Mouse (Mus musculus) naive thymus-derived CD4-positive, alpha-beta T cell, adult 2 months (primary cell): ENCODE results near the gene Hyal4.
A peak's percentile ranks its signal among the peaks of the same experiment; 100 is the strongest.

Source experiments
- DNase-seq: peaks from one replicate; pipeline ENCODE4 v3.0.0-alpha.2; 2011; ENCODE audit warnings: low read depth

Hyal4 gene

DNA sequence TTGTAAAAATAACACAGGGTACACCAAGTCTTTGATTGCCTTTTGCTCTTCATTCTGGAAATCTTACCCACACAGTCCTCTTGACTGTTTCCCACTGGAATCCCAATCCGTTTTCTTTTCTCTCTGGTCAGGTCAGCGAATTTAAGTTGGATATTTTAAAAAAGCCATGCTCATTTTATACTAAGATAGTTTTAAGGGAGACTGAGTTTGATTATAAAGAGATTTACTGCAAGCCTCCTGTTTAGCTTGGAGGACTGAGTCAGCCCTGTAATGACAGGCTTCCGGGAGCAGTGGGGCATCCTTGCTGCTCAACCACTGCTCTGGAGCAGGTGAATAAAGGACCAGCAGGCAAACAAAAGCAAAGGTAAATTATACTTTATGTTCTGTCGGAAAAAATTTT, at the start of gene Hyal4:
TSS of gene Hyal4 (plus strand) at position 301 of the 400 bp plus-strand sequence.
- DNase-seq, result no peak

DNA sequence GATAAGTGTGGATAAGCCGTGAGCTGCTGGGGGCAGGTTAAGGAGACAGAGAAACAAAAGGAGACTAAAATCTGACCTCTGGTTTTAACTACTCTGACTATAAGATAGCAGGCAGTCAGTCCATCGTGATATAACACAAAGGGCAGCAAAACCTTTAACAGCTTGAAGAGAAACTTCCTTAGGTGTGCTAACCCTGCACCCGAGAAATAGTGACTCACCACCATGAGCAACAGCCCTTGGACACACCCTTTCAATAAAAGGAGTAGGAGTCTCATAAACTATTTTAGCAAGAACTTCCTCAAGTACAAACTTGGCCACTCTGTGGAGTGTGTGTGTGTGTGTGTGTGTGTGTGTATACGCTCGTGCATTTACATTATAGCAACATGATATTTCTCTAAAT, 41.0 kb upstream of the Hyal4 start:
- no peak for DNase-seq

DNA sequence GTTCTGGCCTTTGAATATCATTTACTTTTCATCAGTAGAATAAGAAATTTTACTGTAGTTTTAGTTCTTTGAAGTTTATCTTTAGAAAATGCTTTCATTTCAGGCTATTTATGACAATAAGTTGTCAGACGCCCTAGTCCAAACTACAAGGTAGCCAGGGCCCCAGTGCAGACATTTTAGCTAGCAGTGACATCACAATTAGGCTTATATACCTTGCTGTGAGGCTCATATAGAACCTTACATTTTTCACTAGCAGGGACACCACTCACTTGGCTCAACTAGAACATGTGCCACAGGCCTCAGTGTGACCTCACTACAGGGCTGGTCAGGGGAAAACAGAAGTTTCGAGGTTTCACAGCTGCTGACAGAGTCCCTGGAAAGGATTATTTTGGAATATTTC, 40.6 kb upstream of the Hyal4 start:
- no peak for DNase-seq

DNA sequence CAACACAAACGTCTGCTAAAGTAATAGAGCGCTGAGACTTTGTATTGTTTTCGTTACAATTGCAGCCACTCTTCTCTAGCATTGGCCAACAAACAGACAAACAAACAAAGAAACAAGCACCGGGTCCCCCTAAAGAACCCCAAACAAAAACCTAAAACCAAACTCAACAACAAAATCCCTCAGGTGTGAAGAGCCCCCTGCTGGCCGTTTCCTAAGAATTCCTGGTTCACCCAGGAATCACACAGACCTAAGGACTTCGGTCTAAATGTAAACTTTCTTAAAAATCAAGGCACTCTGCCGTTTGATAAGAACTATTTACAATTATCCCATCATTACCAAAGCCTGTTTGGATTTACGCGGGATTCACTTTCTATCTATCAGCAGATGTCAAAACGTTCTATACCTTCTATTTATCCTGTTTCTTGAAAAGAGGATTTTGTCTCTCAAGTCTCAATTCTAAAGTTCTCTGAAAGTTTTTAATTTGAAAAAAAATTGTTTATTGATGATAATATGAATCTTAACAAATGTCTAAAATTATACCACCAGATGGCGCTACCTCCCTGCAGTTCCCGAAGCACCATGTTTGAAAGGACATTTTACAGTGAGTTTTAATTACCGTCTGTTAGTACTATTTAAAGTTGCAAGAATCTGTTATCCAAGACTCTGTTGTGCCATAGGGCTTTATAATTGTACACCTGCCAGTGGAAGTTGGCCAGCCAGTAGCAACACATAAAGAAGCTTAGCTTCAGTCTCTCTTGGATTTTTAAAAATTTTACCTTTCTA, 26.6 kb upstream of the Hyal4 start:
- peak; percentile 36 for DNase-seq

DNA sequence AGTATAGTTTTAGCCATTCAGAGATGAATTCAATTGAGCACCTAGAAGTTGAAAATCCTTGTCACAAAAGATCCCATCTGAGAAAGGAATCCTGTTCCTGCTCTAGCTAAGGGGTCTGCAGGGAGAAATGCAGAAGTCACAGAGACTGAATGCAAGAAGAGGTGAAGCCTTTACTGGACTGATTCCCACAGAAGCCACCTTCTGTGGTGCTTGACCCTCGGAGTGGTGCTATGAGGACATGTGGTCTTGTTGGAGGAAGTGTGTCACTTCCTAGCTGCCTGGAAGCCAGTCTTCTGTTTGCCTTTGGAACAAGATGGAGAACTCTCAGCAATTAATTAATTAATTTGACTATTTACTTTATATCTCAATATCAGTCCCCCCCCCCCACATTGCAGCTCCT, 20.0 kb upstream of the Hyal4 start:
- DNase-seq, result no peak

DNA sequence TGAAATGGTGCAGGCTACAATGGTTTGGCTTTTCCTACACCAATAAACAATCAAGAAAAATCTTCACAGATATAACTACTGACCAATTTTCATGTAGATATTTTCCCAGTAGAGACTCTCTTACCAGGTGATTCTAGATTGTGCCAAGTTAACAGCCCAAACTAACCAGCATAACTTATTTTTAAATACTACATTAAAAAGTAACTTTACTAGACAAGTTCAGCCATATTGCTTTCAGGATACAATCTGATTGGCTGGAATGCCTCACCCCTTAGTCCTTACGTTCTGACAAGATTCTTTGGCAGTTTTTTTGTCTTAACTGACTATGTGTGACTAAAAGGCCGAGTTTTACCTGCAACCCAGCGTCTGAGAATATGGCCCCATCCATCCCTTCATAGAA, 15.2 kb upstream of the Hyal4 start, which contains the start of gene Hyal6:
TSS of gene Hyal6 (plus strand) at position 301 of the 400 bp plus-strand sequence.
- no peak for DNase-seq

DNA sequence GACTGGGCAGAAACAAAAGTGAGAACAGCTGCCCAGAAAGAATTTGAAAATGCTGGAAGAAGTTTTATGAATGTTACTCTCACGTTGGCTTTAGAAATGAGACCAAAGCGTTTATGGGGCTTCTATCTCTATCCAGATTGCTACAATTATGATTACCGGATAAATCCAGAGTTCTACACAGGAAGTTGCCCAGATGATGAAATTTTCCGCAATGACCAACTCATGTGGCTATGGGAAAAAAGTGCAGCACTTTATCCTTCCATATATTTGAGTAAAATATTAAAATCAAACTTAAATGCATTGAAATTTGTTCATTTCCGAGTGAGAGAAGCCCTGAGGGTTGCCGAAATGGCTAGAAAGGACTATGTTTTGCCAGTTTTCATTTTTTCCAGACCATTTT, 13.6 kb upstream of the Hyal4 start:
- no peak for DNase-seq

DNA sequence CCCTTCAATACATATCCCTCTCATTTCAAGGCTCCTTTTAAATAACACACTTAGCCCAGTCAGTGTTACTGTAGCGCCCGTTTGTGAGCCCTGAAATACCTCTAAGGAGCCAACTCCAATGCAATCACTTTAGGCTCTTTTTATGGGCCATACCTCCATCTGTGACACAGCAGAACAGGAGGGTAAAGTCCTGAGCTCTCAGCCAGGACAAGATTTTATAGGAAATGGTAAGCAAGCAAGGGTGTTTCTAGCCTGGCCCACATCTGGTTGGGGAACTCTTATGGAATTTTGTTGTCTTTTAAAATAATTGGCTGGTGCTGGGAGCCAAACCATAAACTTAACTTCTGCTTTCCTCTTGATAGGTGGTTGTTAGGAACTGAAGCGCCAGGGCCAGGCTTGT, 11.2 kb downstream of the Hyal4 start:
- no peak for DNase-seq

DNA sequence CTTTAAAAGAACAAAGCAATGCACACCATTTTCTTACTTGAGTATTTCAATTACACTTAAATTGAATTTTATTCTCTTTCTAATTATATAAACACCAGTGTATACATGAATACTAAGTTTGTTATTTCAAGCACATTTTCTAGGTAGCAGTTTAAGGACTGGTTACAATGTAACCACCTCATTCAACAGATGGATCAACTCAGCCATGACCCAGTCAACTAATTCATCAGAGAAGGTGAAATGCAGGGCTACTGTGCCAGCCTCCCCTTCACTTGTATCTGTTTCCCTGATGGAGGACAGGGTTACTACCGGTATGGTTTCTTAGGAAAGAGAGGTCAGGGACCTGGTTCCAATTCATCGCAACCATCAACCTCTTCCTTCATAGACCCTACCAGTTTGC, 18.1 kb downstream of the Hyal4 start:
- DNase-seq, result no peak

DNA sequence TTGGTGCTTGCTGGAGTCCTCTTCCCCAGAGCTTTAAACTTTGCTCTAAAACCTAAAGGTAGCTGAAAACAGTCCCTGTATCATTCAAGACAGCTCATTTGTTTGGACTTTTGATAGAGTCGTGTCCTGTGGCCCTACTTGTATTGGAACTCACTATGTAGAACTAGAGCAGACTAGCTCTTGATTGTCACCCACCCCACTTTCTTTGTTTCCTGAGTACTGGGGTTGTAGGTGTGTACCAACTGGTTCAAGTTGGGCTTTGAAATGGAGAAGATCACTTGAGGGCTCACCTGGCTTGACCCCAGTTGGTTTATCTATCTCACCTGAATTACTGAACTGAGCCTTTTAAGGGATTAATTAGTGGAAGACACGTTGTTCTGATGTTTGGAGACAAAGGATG, 31.1 kb downstream of the Hyal4 start:
- no peak for DNase-seq

DNA sequence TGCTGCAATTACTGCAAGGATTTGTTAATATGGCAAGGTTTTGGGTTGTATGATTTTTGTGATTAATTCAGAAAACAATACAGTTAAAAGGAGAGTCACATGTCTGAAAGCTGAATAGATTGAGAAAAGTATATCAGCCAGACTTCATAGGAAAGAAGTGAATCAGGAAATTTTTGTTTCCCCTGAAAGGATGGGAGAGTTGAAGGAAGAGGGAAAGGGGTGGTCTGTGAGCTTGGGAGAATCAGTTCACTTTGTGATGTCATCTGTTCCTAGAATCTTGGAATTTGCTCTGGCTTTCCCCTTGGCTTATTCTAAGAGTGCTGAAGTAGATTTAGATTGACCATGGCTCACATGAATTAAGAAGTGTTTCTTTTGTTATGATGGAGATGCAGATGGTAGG, 42.8 kb downstream of the Hyal4 start, which contains the start of gene Spam1:
TSS of gene Spam1 (plus strand) at position 301 of the 400 bp plus-strand sequence.
- no peak for DNase-seq
